19 mouse cellular contexts compared by ENCODE assay signal in the genomic region with DNA sequence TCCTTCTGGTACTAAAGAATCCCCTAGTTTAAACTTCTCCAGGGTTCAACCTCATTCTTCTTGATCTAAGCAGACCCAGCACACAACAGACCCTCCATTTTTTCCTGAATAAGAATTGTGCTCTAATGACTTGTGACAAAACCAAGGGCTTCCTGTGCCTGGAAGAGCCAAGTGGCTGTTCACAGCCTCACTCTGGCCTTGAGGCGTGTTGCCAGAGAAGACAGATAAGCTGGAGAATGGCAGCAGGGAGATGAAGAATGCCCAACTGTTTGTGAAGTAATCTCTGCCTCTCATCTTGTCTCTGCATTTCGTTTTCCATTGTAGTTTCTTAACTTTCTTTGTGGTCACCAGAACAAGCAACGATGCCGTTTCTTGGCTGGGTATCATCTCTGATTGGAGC.
A peak's percentile ranks its signal among the peaks of the same experiment; 100 is the strongest.
DNase-seq lines count a peak whose midpoint lies in the region; ATAC-seq lines count a peak whose summit lies in the region.
"Had no signal": no experiment of that assay in that cellular context is flagged by ENCODE, and none has a peak within 500 bp of the region (broad histone marks: within the 10 kb centered on the region; RNA-seq: fewer than 3 reads in every experiment).

No protein-coding gene starts in this region.

- no peak overlapping the region for H3K4me3 ChIP-seq in kidney, embryonic 14.5 days (ENCODE audit: low read length)
- H3K4me3 ChIP-seq in midbrain, embryonic 11.5 days (ENCODE audit: low read depth, low read length): no peak overlapping the region
- H3K4me3 ChIP-seq in midbrain, embryonic 13.5 days (replicated peaks): no peak overlapping the region
- H3K4me3 ChIP-seq: embryonic facial prominence, embryonic 13.5 days; forebrain, embryonic 12.5 days; heart, embryonic 15.5 days; intestine, embryonic 15.5 days had no signal

- ATAC-seq in kidney, embryonic 14.5 days (ENCODE audit: low FRiP score, low TSS enrichment): no peak
- no peak for ATAC-seq in midbrain, embryonic 11.5 days (ENCODE audit: low FRiP score)
- no peak for ATAC-seq in midbrain, embryonic 13.5 days
- ATAC-seq: forebrain, embryonic 16.5 days had no signal

- peaks cover 22% of the 10 kb centered on the region for H3K4me1 ChIP-seq in kidney, embryonic 14.5 days (ENCODE audit: control insufficient read depth, insufficient read depth, low read length)
- H3K4me1 ChIP-seq in midbrain, embryonic 11.5 days (ENCODE audit: control insufficient read depth, insufficient read depth, low read length): no peaks in the 10 kb centered on the region
- no peaks in the 10 kb centered on the region for H3K4me1 ChIP-seq in midbrain, embryonic 13.5 days (replicated peaks)
- H3K4me1 ChIP-seq: embryonic facial prominence, embryonic 13.5 days; forebrain, embryonic 12.5 days had no signal

- no peaks in the 10 kb centered on the region for H3K27me3 ChIP-seq in kidney, embryonic 14.5 days (ENCODE audit: control insufficient read depth, insufficient read depth, low read length)
- H3K27me3 ChIP-seq in midbrain, embryonic 11.5 days (ENCODE audit: control insufficient read depth, insufficient read depth, low read length): no peaks in the 10 kb centered on the region
- H3K27me3 ChIP-seq in midbrain, embryonic 13.5 days: peaks cover 4% of the 10 kb centered on the region; the same call in 1 of the 2 replicates
- H3K27me3 ChIP-seq: forebrain, embryonic 12.5 days; intestine, embryonic 15.5 days had no signal

- no peak overlapping the region for H3K4me2 ChIP-seq in kidney, embryonic 14.5 days (replicated peaks; ENCODE audit: low read depth, low read length)
- no peak overlapping the region for H3K4me2 ChIP-seq in midbrain, embryonic 11.5 days
- no peak overlapping the region for H3K4me2 ChIP-seq in midbrain, embryonic 13.5 days (replicated peaks)
- H3K4me2 ChIP-seq: embryonic facial prominence, embryonic 13.5 days; forebrain, embryonic 12.5 days; heart, embryonic 11.5 days; heart, embryonic 15.5 days; hindbrain, embryonic 14.5 days; intestine, embryonic 15.5 days had no signal

- H3K36me3 ChIP-seq in kidney, embryonic 14.5 days (ENCODE audit: control insufficient read depth, insufficient read depth, low read length): no peaks in the 10 kb centered on the region
- H3K36me3 ChIP-seq in midbrain, embryonic 11.5 days (ENCODE audit: control insufficient read depth, insufficient read depth, low read length): no peaks in the 10 kb centered on the region
- H3K36me3 ChIP-seq in midbrain, embryonic 13.5 days: no peaks in the 10 kb centered on the region
- H3K36me3 ChIP-seq: embryonic facial prominence, embryonic 13.5 days; forebrain, embryonic 12.5 days; heart, embryonic 15.5 days; intestine, embryonic 15.5 days had no signal

- no peaks in the 10 kb centered on the region for H3K9me3 ChIP-seq in kidney, embryonic 14.5 days (ENCODE audit: control insufficient read depth, low read length)
- H3K9me3 ChIP-seq in midbrain, embryonic 11.5 days (ENCODE audit: control insufficient read depth, low read length): no peaks in the 10 kb centered on the region
- H3K9me3 ChIP-seq in midbrain, embryonic 13.5 days: no peaks in the 10 kb centered on the region
- H3K9me3 ChIP-seq: embryonic facial prominence, embryonic 13.5 days; forebrain, embryonic 12.5 days; heart, embryonic 15.5 days; intestine, embryonic 15.5 days had no signal

- peak overlapping the region; percentile 91; the same call in 1 of the 2 replicates for H3K27ac ChIP-seq in kidney, embryonic 14.5 days (ENCODE audit: low read depth, low read length)
- no peak overlapping the region for H3K27ac ChIP-seq in midbrain, embryonic 11.5 days (ENCODE audit: low read depth, low read length)
- H3K27ac ChIP-seq in midbrain, embryonic 13.5 days: no peak overlapping the region
- H3K27ac ChIP-seq: embryonic facial prominence, embryonic 13.5 days; forebrain, embryonic 12.5 days; heart, embryonic 15.5 days; hindbrain, embryonic 14.5 days; intestine, embryonic 15.5 days had no signal

- H3K9ac ChIP-seq in kidney, embryonic 14.5 days (ENCODE audit: low read depth, low read length): no peak overlapping the region
- no peak overlapping the region for H3K9ac ChIP-seq in midbrain, embryonic 11.5 days (ENCODE audit: low read length)
- no peak overlapping the region for H3K9ac ChIP-seq in midbrain, embryonic 13.5 days (replicated peaks)
- H3K9ac ChIP-seq: embryonic facial prominence, embryonic 13.5 days; forebrain, embryonic 12.5 days; heart, embryonic 15.5 days; hindbrain, embryonic 14.5 days; intestine, embryonic 15.5 days had no signal

- no peak for DNase-seq in kidney, adult 9 months
- peak; percentile 12 for DNase-seq in midbrain, embryonic 11.5 days (ENCODE audit: low spot score, missing footprints)
- peak; percentile 65 to 72 for DNase-seq in adrenal gland, postnatal 36 days
- no peak for DNase-seq in B cell, adult 2 months
- DNase-seq: cerebellum, adult 11-12 months; cerebellum, adult 9-10 months; cerebellum, postnatal 25 days; gastrocnemius, postnatal 10 days; heart, adult 18-20 months; heart, postnatal 14 days had no signal

- 83% methylated on average over 4 of the region's 4 CpGs for WGBS in kidney, embryonic 14.5 days
- 87% methylated on average over 4 of the region's 4 CpGs for WGBS in midbrain, embryonic 11.5 days
- WGBS in midbrain, embryonic 13.5 days: 92% methylated on average over 4 of the region's 4 CpGs

Comparison
In these comparisons a context has a peak if more than half of its experiments do, and no peak if none do; other contexts are left out.
1. DNase-seq: peak in midbrain, embryonic 11.5 days (single experiment) and adrenal gland, postnatal 36 days (2 of 2); none in kidney, adult 9 months (single experiment) and B cell, adult 2 months (0 of 2).